Mouse (Mus musculus) heart, postnatal 0 days (tissue): ENCODE measurements at regions not wholly inside any gene's neighbourhood (a gene's known extent, or its start where the extent isn't known, plus 50 kb on each side); places are given as distances from the start of the nearest gene placed in this dataset.

Experiments
- CTCF ChIP-seq: IDR thresholded peaks from 2 replicates; pipeline ENCODE4 v1.5.1; 2016; ENCODE audit warnings: antibody characterized with exemption, control low read depth, low read depth
- EP300 ChIP-seq: IDR thresholded peaks from 2 replicates; pipeline ENCODE4 v1.6.1; 2016; ENCODE audit warnings: antibody characterized with exemption, low read depth

GRCm38 (mm10) chr12:79956351-79956750 lies 156.5 kb downstream of the Zfp36l1 start:
- TF ChIP-seq CTCF (no peak), EP300 (no peak)
